Mouse (Mus musculus) thymus, postnatal 36 days (tissue): ENCODE results near the gene Ybx2.

Source experiments
- DNase-seq, 2 experiments: peaks; one replicate each; pipeline ENCODE4 v3.0.0; 2022; ENCODE audit warnings: mixed read lengths in 2 of 2

Ybx2 gene

GRCm38 (mm10) chr11:69965271-69966005 lies 29.8 kb downstream of the Ybx2 start:
- no peak for DNase-seq

DNA sequence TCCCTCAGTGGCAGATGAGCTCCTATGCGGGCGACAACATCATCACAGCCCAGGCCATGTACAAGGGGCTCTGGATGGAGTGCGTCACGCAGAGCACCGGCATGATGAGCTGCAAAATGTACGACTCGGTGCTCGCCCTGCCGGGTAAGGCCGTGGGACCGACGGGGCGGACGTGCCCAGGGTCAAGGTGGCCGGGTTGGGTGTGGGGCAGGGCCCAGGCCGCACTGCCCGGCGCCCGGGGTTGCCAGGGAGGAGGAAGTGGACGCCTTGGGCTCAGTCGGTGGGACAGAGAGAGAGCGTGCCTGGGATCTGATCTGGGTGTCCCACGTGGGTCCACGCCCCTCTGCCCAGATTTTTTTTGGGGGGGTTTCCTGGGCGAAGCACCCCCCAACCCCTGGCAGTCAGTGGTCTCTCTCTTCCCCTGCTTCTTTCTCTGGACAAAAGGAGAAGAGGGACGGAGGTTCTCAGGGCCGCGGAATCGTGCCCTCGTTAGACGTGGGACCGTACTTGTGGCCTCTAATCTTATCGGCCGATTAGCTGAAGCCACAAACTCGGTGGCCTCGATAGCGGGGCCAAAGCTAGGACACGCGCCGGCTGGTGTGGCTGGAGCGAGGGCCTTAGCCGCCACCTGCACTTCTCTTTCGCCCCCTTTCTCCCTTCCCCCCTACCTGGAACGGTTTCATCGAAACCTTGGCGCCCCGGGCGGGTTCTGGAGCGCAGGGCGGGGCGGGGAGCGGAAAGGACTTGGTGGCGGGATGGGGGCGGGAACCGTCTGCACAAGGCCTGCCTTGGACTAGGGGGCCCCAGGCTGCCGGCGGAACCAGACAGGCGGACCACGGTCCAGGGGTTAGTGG lies 30.6 kb downstream of the Ybx2 start:
- no peak for DNase-seq

GRCm38 (mm10) chr11:69966860-69967517 lies 31.4 kb downstream of the Ybx2 start:
- no peak for DNase-seq

DNA sequence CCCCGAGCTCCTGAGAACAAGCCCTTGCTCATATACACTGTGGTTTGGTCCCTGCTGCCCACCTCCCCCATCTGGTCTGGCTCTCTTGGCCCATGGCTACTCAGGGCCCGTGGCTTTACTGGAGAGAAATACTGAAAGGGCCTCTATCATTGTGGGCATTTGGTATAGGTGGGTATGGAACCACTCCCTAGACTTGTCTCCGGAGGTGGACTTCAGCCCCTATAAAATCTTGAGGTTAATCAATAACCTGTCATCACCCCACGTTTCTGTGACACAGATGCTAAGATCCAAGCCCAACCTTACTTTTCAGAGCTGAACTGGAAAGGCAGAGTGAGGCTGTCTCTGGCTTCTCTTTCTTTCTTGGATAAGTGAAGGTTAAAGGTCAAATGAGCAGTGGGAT lies 33.2 kb downstream of the Ybx2 start:
- no peak for DNase-seq

- no peak for DNase-seq
Measured at GRCm38 (mm10) chr11:69970222-69970621, 34.6 kb downstream of the Ybx2 start.

DNA sequence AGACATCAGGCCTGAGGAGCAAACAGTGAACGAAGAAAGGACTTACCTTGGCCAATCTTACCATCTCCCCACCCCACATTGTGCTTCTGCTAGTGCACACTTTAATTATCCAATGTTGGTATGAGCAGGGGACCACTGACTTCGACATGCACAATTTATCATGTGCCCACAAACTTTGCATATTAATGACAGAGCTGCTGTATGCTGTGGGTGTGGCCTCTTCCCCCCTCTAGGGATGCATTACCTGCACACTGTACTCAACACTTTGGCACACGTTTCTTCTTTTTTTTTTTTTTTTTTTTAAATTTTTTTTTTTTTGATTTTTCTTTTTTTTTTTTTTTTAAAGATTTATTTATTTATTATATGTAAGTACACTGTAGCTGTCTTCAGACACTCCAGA lies 35.2 kb downstream of the Ybx2 start:
- DNase-seq = no peak

GRCm38 (mm10) chr11:69974907-69975306 lies 39.3 kb downstream of the Ybx2 start:
- DNase-seq = no peak

GRCm38 (mm10) chr11:69976271-69976670 lies 40.7 kb downstream of the Ybx2 start:
- no peak for DNase-seq

DNA sequence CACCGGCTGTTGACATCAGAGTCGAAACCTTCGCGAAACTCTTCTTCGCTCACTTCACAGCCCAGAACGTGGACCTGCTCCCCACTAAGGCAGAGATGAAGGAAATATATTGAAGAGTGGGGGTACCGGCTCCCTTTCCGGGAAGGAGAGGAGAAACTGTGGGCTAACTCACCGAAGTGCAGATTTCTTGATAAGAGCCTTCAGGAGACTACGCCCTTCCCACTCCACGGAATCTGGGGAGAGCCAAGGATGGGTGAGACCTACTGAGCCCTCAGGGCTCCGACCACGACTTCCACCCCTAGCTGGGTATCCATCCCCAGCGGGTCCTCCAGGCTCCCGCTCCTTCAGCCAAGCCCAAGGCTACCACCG lies 44.2 kb downstream of the Ybx2 start:
- DNase-seq = no peak

GRCm38 (mm10) chr11:69980196-69981140 lies 44.9 kb downstream of the Ybx2 start:
- DNase-seq = peak; percentile 89 to 91

- DNase-seq = no peak
Measured at GRCm38 (mm10) chr11:69981141-69981762, 45.7 kb downstream of the Ybx2 start, which contains the start of gene Ctdnep1. TSS of gene Ctdnep1 (plus strand) at chr11:69981156.

DNA sequence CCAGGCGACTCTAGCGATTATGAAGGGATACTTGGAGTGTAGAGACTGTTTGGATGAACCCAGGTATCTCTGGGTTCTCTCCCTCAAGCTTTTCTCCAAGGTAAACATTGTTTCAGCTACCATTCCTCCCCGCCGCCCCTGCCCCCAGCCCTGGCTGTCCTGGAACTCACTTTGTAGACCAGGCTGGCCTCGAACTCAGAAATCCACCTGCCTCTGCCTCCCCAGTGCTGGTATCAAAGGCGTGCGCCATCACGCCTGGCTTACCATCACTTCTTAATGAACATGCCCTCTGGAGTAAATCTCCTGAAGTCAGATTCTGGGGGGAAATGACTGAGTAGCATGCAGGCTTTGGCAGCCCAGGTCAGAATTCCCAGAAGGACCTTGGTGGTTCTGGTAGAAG lies 46.6 kb downstream of the Ybx2 start, which contains the start of gene Elp5:
Gene Elp5, minus strand, starts transcription at position 293 of the 400 bp plus-strand sequence.
- DNase-seq = no peak

DNA sequence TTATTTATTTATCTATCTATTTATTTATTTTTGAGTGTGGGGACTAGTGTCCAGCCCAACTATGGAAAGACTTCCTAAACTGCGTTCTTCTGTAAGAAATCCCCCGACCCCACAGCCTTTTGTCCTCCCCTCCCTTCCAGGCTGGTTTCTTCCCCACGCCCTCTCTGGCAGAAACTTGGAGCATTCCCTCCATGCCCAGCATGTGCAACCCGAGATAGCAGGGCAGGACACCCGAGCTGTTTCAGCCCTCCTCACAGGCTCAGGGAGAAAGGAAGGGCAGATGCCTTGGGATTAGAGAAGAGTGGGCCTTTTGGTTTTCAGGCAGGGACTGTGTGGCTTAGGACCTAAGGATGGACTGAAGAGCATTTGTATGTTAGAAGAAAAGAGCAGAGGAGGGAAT lies 47.3 kb downstream of the Ybx2 start:
- no peak for DNase-seq

DNA sequence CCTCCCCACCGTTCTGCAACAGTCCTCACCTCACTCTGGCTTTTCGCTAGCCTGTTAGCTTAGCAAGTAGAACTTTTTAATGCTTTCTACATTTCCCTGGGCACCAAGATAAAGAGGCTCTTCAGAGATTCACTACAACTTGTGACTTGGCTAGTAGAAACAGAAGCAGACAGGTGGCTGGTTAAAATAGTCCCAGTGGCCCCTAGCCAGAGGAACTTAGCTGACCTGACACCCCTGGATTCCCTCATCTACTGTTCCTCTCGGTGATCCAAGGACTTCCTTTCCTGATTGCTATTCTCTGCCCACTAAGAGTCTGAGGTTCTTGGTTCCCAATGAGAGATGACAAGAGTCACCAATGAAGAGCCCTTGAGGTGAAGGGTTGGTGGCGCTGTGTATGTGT lies 47.8 kb downstream of the Ybx2 start:
- DNase-seq = no peak

DNA sequence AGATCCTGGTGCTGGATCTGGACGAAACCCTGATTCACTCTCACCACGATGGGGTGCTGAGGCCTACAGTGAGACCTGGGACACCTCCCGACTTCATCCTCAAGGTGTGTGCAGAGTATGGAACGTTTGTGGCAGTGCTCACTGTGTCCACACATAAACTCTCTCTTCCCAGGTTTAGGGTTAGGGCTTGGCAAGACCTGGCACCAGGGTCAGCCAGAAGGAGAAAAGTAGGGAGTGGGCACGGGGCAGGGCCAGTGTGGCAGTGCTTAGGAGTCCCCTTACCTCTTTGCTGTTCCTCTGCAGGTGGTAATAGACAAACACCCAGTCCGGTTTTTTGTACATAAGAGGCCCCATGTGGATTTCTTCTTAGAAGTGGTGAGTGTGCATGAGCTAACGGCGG lies 48.8 kb downstream of the Ybx2 start:
- no peak for DNase-seq

DNA sequence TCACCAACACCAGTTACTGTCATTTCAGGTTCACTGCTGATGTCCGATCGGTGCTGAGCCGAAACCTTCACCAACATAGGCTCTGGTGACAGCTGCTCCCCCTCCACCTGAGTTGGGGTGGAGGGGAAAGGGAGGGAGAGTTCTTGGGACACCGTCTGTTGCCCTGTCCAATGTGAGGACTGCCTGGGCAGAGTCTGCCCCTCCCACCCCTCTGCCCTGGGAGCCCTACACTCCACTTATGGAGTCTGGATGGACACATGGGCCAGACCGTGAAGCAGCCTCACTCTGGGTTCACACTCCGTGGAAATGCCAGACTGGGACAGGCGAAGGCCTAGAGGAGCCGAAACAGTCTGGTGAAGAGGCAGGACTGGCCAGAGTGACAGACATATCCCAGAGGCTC lies 54.4 kb downstream of the Ybx2 start:
- DNase-seq = no peak
